Mouse (Mus musculus): Measurements from ENCODE around the gene Rpl35.

- TF ChIP-seq CTCF (conservative IDR thresholded peaks at IDR 0.05; ENCODE audit: low read length) (no peak), NANOG (IDR thresholded peaks at IDR 0.05; ENCODE audit: borderline replicate concordance, low read length) (no peak)
Observed at GRCm38 (mm10) chr2:38992004-38992403, 13.4 kb downstream of the Rpl35 start.
